Mouse (Mus musculus) intestine, postnatal 0 days (tissue): ENCODE data around the gene C9. TPM values are rescaled to one million over a fixed set of nuclear protein-coding genes. Genes with fewer than 3 reads are reported as not detected.

Experiments used
- ATAC-seq: fragments of 200-750 bp; cut with Nextera tagmentation; 2 replicates; pipeline ENCODE4 v1.8.0; 2017; ENCODE audit warnings: mild to moderate bottlenecking, moderate TSS enrichment, moderate library complexity
- H3K27ac ChIP-seq: fragments of 300-500 bp; sonication (generic); 2 replicates; pipeline ENCODE4 v1.5.1; 2014; ENCODE audit warnings: mild to moderate bottlenecking, low read depth, low read length, moderate library complexity
- H3K27me3 ChIP-seq: fragments of 300-500 bp; sonication (generic); replicated peaks from 2 replicates; pipeline ENCODE4 v1.6.1; 2014; ENCODE audit warnings: low read length, mixed read lengths; ENCODE audit not compliant: control insufficient read depth, insufficient read depth
- H3K36me3 ChIP-seq: fragments of 300-500 bp; sonication (generic); 2 replicates; pipeline ENCODE4 v1.6.1; 2014; ENCODE audit warnings: mild to moderate bottlenecking, moderate library complexity; ENCODE audit not compliant: control insufficient read depth, insufficient read depth
- H3K4me1 ChIP-seq: fragments of 300-500 bp; sonication (generic); replicated peaks from 2 replicates; pipeline ENCODE4 v1.6.1; 2014; ENCODE audit warnings: antibody characterized with exemption, low read length, mixed read lengths; ENCODE audit not compliant: control insufficient read depth, insufficient read depth
- H3K4me2 ChIP-seq: fragments of 300-500 bp; sonication (generic); replicated peaks from 2 replicates; pipeline ENCODE4 v1.6.1; 2014; ENCODE audit warnings: low read depth, mild to moderate bottlenecking, moderate library complexity
- H3K4me3 ChIP-seq: fragments of 300-500 bp; sonication (generic); 2 replicates; pipeline ENCODE4 v1.5.1; 2014; ENCODE audit warnings: low read depth, low read length
- H3K9ac ChIP-seq: fragments of 300-500 bp; sonication (generic); 2 replicates; pipeline ENCODE4 v1.6.1; 2014; ENCODE audit warnings: mild to moderate bottlenecking, low read depth, low read length
- H3K9me3 ChIP-seq: fragments of 300-500 bp; sonication (generic); 2 replicates; pipeline ENCODE4 v1.6.1; 2016; ENCODE audit warnings: mixed run types; ENCODE audit not compliant: control insufficient read depth
- CTCF ChIP-seq: sonication (generic); IDR thresholded peaks from 2 replicates; pipeline ENCODE4 v1.5.1; 2016; ENCODE audit warnings: low read depth, mild to moderate bottlenecking, control low read depth, antibody characterized with exemption, moderate library complexity
- WGBS: fragments of 180-500 bp; shearing (Covaris S2); extraction: QIAGEN DNeasy Blood & Tissue Kit; methylation state at CpG from one replicate; pipeline ENCODE4 v1.1.7; 2014; 5-methylcytosine and 5-hydroxymethylcytosine counted together
- polyA plus RNA-seq: library from polyadenylated mRNA; unstranded; fragments of >200 nt; fragmentation: Nextera tagmentation; extraction: Ambion mirVana; gene quantifications from 2 replicates; pipeline ENCODE4 v1.2.1, GENCODE M21; 2015

Gene C9
- 0.57 and 0.63 TPM in 2 replicates for polyA plus RNA-seq

DNA sequence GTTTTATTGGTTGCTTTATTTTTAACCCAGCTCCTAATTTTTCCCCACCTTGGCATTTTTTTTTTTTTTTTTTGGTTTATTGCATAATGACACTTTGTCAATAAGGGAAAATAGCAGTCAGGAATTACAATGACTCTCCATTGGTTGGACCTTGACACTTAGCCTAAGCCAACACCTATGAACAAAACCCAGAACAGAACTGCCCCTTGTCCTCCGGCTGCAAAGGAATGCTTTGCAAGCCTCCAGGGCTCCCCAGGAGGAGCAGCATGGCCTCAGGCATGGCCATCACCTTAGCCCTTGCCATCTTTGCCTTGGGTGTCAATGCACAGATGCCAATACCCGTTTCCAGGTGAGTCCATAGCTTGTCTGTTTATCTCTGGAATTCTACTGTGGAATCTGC lies at the start of gene C9:
C9 (plus strand) TSS at position 193 of the 400 bp plus-strand sequence.
- Histone ChIP-seq H3K4me3 (no peak within 1 kb of the TSS), H3K9ac (no peak within 1 kb of the TSS), H3K27ac (no peak within 1 kb of the TSS), H3K4me2 (no peak within 1 kb of the TSS), H3K36me3 (no peaks in the 10 kb centered on the region), H3K27me3 (no peaks in the 10 kb centered on the region), H3K4me1 (peaks cover 5% of the 10 kb centered on the region; the same call in 1 of the 2 replicates), H3K9me3 (no peaks in the 10 kb centered on the region)
- 29% methylated on average over 2 of the region's 2 CpGs for WGBS
- 0 out of 2 replicates have a peak, but pooled peaks have one; percentile 43 for ATAC-seq
- no peak for TF ChIP-seq CTCF

DNA sequence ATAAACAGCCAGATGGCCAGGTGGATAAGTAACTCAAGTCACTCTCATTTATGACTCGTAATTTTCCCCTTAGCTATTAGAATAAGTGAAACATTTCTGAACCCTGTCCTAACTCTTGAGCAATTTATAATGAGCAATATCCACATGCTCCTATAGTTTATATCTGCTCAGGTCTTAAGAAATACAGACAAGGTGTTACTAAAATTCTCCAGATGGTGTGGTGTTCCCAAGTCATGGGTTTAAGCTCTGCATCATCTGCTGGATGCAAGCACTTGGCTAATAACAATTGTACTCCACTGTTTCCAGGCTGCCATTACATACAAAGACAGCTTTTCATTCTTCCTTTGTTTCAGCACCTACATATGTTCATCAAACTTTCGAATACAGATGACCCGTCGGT lies 46.9 kb upstream of the C9 start:
- Histone ChIP-seq H3K4me1 (no peaks in the 10 kb centered on the region), H3K9ac (no peak overlapping the region), H3K36me3 (no peaks in the 10 kb centered on the region), H3K4me2 (no peak overlapping the region), H3K27me3 (no peaks in the 10 kb centered on the region), H3K27ac (no peak overlapping the region), H3K4me3 (no peak overlapping the region), H3K9me3 (no peaks in the 10 kb centered on the region)
- TF ChIP-seq CTCF: no peak
- 87% methylated on average over 4 of the region's 4 CpGs for WGBS
- ATAC-seq: no peak

DNA sequence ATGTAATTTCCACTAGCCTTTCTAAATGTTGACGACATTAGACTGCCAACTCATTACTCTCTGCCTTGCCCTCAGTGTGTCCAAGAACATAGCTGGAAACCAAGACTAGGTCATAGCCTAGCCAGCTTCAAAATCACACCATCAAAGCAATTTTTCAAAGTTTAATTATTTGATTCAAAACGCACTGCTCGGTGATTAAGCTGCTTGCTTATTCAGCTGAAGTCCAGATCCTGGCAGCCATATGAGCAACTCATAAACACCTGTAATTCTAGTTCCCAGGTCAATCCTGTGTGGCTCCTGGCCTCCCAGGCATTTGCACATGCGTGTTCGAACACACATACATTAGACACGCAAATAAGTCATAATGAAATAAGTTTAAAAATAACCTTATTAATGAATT lies 46.2 kb upstream of the C9 start:
- 85% methylated on average over 6 of the region's 6 CpGs for WGBS
- Histone ChIP-seq H3K4me3 (no peak overlapping the region), H3K4me1 (no peaks in the 10 kb centered on the region), H3K27ac (no peak overlapping the region), H3K9me3 (no peaks in the 10 kb centered on the region), H3K4me2 (no peak overlapping the region), H3K9ac (no peak overlapping the region), H3K27me3 (no peaks in the 10 kb centered on the region), H3K36me3 (no peaks in the 10 kb centered on the region)
- no peak for TF ChIP-seq CTCF
- ATAC-seq: no peak

DNA sequence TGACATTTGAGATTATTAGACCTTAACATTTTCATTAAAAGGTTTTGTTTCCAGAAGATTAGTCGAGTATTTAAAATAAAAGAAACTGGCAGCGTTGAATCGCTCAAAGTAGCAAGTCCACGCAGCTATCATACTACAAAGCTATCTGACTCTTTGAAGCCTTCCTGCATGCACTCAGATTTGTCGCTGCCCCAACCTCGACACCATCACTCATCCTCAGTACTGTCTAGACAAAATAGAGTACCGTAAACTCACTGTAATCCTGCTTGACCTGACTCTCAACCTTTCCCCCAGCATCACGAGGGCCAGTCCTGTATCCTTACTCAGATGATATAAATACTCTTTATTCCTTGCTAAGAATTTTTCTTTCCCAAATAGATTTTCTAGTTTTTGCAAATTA lies 45.0 kb upstream of the C9 start:
- Histone ChIP-seq H3K27me3 (no peaks in the 10 kb centered on the region), H3K36me3 (no peaks in the 10 kb centered on the region), H3K9me3 (no peaks in the 10 kb centered on the region), H3K4me1 (no peaks in the 10 kb centered on the region), H3K9ac (no peak overlapping the region), H3K4me2 (no peak overlapping the region), H3K27ac (no peak overlapping the region), H3K4me3 (no peak overlapping the region)
- no peak for TF ChIP-seq CTCF
- no peak for ATAC-seq
- 76% methylated on average over 8 of the region's 8 CpGs for WGBS

DNA sequence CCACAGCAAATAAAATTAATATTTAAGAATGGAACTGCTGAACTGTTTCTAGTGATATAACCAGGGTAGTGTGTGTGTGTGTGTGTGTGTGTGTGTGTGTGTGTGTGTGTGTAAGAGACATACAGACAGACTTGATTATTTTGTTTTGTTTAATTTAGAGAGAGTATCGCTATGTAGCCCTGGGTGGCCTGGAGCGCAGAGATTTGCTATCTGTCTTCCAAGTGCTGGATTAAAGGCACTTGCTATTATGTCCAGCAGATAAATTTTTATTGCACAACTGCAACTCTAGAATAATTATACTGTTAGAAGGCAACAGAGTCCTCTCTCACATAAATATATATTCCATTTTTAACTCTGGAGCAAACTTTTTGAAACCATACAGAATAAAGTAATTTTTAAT lies 42.7 kb upstream of the C9 start:
- Histone ChIP-seq H3K4me2 (no peak overlapping the region), H3K9me3 (no peaks in the 10 kb centered on the region), H3K9ac (no peak overlapping the region), H3K27ac (no peak overlapping the region), H3K4me3 (no peak overlapping the region), H3K4me1 (0 out of 2 replicates have a peak, but pooled peaks cover 4% of the 10 kb centered on the region), H3K36me3 (no peaks in the 10 kb centered on the region), H3K27me3 (no peaks in the 10 kb centered on the region)
- ATAC-seq: no peak
- TF ChIP-seq CTCF: no peak
- WGBS: 56% methylated on average over 2 of the region's 2 CpGs

DNA sequence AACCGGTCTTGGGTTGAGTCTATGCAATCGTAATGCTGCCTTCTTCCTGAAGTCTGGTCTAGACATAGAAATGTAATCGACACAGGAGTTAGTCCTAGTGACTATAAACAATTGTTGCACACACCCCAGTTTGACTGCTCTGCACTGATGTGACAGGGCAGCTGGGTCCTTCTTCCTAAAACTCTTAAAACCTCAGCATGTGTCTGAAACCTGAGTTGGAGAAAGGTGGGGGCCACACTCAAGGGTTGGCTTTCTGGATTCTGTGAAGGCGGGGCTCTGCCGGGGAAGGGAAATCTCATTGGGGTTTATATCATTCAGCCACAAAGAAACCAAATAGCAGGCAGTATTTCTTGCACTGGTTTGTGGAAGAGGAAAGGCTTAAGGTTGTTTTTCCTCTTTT lies 41.0 kb upstream of the C9 start:
- Histone ChIP-seq H3K9ac (no peak overlapping the region), H3K4me2 (no peak overlapping the region), H3K36me3 (no peaks in the 10 kb centered on the region), H3K27me3 (no peaks in the 10 kb centered on the region), H3K4me1 (0 out of 2 replicates have a peak, but pooled peaks cover 4% of the 10 kb centered on the region), H3K4me3 (no peak overlapping the region), H3K27ac (no peak overlapping the region), H3K9me3 (no peaks in the 10 kb centered on the region)
- ATAC-seq: no peak
- no peak for TF ChIP-seq CTCF
- WGBS: 85% methylated on average over 5 of the region's 5 CpGs

DNA sequence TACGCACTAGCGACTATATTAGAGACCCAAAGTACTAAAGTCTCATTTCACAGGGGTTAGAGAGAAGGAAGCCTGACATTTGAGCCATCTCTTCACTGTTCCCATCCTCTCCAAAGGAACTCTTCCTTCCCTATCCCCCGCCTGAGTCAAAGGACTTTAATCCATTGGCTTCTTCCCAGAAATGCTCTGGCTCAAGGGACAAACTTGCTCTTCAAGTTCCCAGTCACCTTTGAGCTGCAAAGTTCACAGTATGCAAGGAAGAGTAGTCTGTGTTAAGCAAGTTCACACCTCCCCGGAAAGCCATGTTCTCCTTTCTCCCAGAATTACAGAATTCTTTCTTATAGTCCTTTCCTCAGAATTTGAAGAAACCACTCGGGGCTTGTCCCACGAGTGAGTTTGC lies 38.4 kb upstream of the C9 start:
- 76% methylated on average over 6 of the region's 6 CpGs for WGBS
- no peak for ATAC-seq
- 0 out of 2 replicates have a peak, but pooled peaks cover 4% of the 10 kb centered on the region for H3K4me1 ChIP-seq

More for the DNA sequence above, 38.4 kb upstream of the C9 start:
- no peaks in the 10 kb centered on the region for H3K9me3 ChIP-seq
- H3K27ac ChIP-seq: no peak overlapping the region
- H3K4me2 ChIP-seq: no peak overlapping the region
- H3K4me3 ChIP-seq: no peak overlapping the region
- H3K27me3 ChIP-seq: no peaks in the 10 kb centered on the region
- no peaks in the 10 kb centered on the region for H3K36me3 ChIP-seq
- no peak for TF ChIP-seq CTCF
- no peak overlapping the region for H3K9ac ChIP-seq
